Comparison of ENCODE assay signal across 8 mouse cellular contexts in the genomic region with DNA sequence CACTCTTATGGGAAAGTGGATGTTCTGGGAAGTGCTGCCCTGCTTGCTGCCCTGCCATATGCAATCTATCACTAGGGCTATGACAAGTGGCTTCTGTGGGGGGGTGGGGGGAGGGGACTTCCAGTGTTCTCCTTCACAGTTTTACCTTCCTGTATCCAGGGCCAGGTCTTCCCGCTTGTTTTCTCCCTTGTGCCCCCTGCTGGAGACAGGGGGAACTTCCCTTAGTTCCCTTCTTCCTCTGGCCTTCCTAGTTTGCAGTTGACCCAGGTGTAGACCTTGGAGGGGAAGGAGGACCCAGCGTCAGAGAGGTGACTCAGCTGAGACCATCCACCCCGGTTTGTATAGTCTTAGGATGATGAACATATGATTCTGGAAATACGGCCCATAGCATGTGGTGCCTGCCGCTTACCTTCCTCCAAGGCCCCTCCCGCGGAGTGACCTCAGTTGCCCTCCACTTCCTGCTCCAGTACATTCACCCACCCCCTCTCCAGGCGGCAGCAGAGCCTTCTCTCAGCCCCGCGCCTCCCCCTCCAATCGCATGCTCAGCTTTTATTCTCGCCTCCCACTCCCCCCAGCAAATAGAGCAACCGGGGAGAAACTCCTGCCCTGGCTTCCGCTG. TPM values are rescaled to one million over a fixed set of nuclear protein-coding genes. Genes with fewer than 3 reads are reported as not detected.
DNase-seq lines count a peak whose midpoint lies in the region; ATAC-seq and TF ChIP-seq lines count a peak whose summit lies in the region.

No protein-coding gene starts in this region.

- WGBS in intestine, postnatal 0 days = 29% methylated on average over 14 of the region's 14 CpGs
- 17% methylated on average over 14 of the region's 14 CpGs for WGBS in intestine, embryonic 15.5 days
- 12% methylated on average over 14 of the region's 14 CpGs for WGBS in limb, embryonic 11.5 days

- no peaks in the 10 kb centered on the region for H3K36me3 ChIP-seq in intestine, postnatal 0 days (ENCODE audit: control insufficient read depth, insufficient read depth)
- H3K36me3 ChIP-seq in intestine, embryonic 15.5 days = no peaks in the 10 kb centered on the region
- no peaks in the 10 kb centered on the region for H3K36me3 ChIP-seq in E14TG2a.4 (ENCODE audit: insufficient read depth, low read length)
- no peaks in the 10 kb centered on the region for H3K36me3 ChIP-seq in limb, embryonic 11.5 days (ENCODE audit: control insufficient read depth, insufficient read depth, low read length)

- H3K27me3 ChIP-seq in intestine, postnatal 0 days (replicated peaks; ENCODE audit: control insufficient read depth, insufficient read depth, low read length) = peaks cover 22% of the 10 kb centered on the region
- peaks cover 7% of the 10 kb centered on the region; the same call in 1 of the 2 replicates for H3K27me3 ChIP-seq in intestine, embryonic 15.5 days (replicated peaks)
- peaks cover 68% of the 10 kb centered on the region for H3K27me3 ChIP-seq in E14TG2a.4 (ENCODE audit: insufficient read depth, low read length)
- H3K27me3 ChIP-seq in limb, embryonic 11.5 days (ENCODE audit: control insufficient read depth, insufficient read depth, low read length) = peaks cover 8% of the 10 kb centered on the region; the same call in 1 of the 2 replicates

- no peak overlapping the region for H3K4me3 ChIP-seq in intestine, postnatal 0 days (ENCODE audit: low read depth, low read length)
- H3K4me3 ChIP-seq in intestine, embryonic 15.5 days (replicated peaks) = no peak overlapping the region
- H3K4me3 ChIP-seq in E14TG2a.4 (replicated peaks; ENCODE audit: low read length) = no peak overlapping the region
- H3K4me3 ChIP-seq in limb, embryonic 11.5 days (ENCODE audit: low read depth, low read length) = no peak overlapping the region

- H3K4me2 ChIP-seq in intestine, postnatal 0 days (replicated peaks; ENCODE audit: low read depth) = no peak overlapping the region; the same call in 1 of the 2 replicates
- no peak overlapping the region for H3K4me2 ChIP-seq in intestine, embryonic 15.5 days (replicated peaks)
- 0 out of 2 replicates have a peak overlapping the region, but pooled peaks have one; percentile 17 for H3K4me2 ChIP-seq in limb, embryonic 11.5 days (ENCODE audit: low read depth, severe bottlenecking)

- H3K27ac ChIP-seq in intestine, postnatal 0 days (ENCODE audit: low read depth, low read length) = no peak overlapping the region
- no peak overlapping the region for H3K27ac ChIP-seq in intestine, embryonic 15.5 days
- no peak overlapping the region for H3K27ac ChIP-seq in limb, embryonic 11.5 days (replicated peaks; ENCODE audit: low read depth, low read length)

- ATAC-seq in intestine, postnatal 0 days = no peak
- ATAC-seq in intestine, embryonic 15.5 days = no peak
- peak; percentile 43 for ATAC-seq in granulocyte monocyte progenitor cell, adult 5-6 weeks (replicated peaks; ENCODE audit: poor library complexity, severe bottlenecking)
- no peak for ATAC-seq in limb, embryonic 11.5 days (ENCODE audit: insufficient number of reproducible peaks, low FRiP score, low TSS enrichment, low read depth)
- no peak for ATAC-seq in erythroid progenitor cell, adult 5-6 weeks (replicated peaks; ENCODE audit: low FRiP score, poor library complexity, severe bottlenecking)

- H3K4me1 ChIP-seq in intestine, postnatal 0 days (replicated peaks; ENCODE audit: control insufficient read depth, insufficient read depth, low read length) = peaks cover under 1% of the 10 kb centered on the region; the same call in 1 of the 2 replicates
- peaks cover 2% of the 10 kb centered on the region; the same call in 1 of the 2 replicates for H3K4me1 ChIP-seq in intestine, embryonic 15.5 days (replicated peaks)
- H3K4me1 ChIP-seq in E14TG2a.4 (replicated peaks; ENCODE audit: low read depth, low read length) = peaks cover 16% of the 10 kb centered on the region
- peaks cover 9% of the 10 kb centered on the region; the same call in 1 of the 2 replicates for H3K4me1 ChIP-seq in limb, embryonic 11.5 days (ENCODE audit: control insufficient read depth, insufficient read depth, low read length)

- TF ChIP-seq CTCF in intestine, postnatal 0 days (IDR thresholded peaks at IDR 0.05; ENCODE audit: low read depth) = peak; percentile 87
- peak; percentile 89 for TF ChIP-seq CTCF in E14TG2a.4 (conservative IDR thresholded peaks at IDR 0.05; ENCODE audit: low read length)

- peak; percentile 61 for DNase-seq in adrenal gland, postnatal 14 days
- DNase-seq in limb, embryonic 11.5 days (ENCODE audit: low spot score) = peak; percentile 79
- DNase-seq in skeletal muscle tissue, adult 2 months (ENCODE audit: low read depth, low spot score) = peak; percentile 27

- no peaks in the 10 kb centered on the region for H3K9me3 ChIP-seq in intestine, postnatal 0 days (ENCODE audit: control insufficient read depth)
- H3K9me3 ChIP-seq in intestine, embryonic 15.5 days = no peaks in the 10 kb centered on the region
- no peaks in the 10 kb centered on the region for H3K9me3 ChIP-seq in E14TG2a.4 (ENCODE audit: low read length)
- no peaks in the 10 kb centered on the region for H3K9me3 ChIP-seq in limb, embryonic 11.5 days (ENCODE audit: control insufficient read depth, low read length)

- H3K9ac ChIP-seq in intestine, postnatal 0 days (ENCODE audit: low read depth, low read length) = no peak overlapping the region
- H3K9ac ChIP-seq in intestine, embryonic 15.5 days = no peak overlapping the region
- no peak overlapping the region for H3K9ac ChIP-seq in limb, embryonic 11.5 days (ENCODE audit: low read length)

RNA-seq across cellular contexts. Expression of gene Cyp46a1, which starts 4.5 kb away (rescaled TPM):
- 0.85 and 0.86 TPM in 2 replicates for polyA plus RNA-seq in intestine, postnatal 0 days (2015; fragmentation: Nextera tagmentation; extraction: Ambion mirVana)
- polyA plus RNA-seq in intestine, embryonic 15.5 days (2015; fragmentation: Nextera tagmentation; extraction: Ambion mirVana) = 5.3 and 5.4 TPM in 2 replicates
- 1.7 and 2.0 TPM in 2 replicates for total RNA-seq in adrenal gland, postnatal 14 days (2021)
- not detected in 2 replicates for total RNA-seq in granulocyte monocyte progenitor cell, adult 5-6 weeks (2014; fragmentation: Nextera tagmentation)
- total RNA-seq in granulocyte monocyte progenitor cell, adult 5-6 weeks (2017) = not detected in 2 replicates
- polyA plus RNA-seq in limb, embryonic 11.5 days (2014; fragmentation: Nextera tagmentation; extraction: Ambion mirVana) = 1.4 and 1.8 TPM in 2 replicates
- total RNA-seq in erythroid progenitor cell, adult 5-6 weeks (2015; ENCODE audit: low replicate concordance) = not detected in 2 replicates
- total RNA-seq in erythroid progenitor cell, adult 5-6 weeks (2017; ENCODE audit: low replicate concordance) = not detected in 2 replicates

RNA-seq across cellular contexts. Expression of gene Eml1, which starts 32.1 kb away (rescaled TPM):
- polyA plus RNA-seq in intestine, postnatal 0 days (2015; fragmentation: Nextera tagmentation; extraction: Ambion mirVana) = 27.8 and 32.9 TPM in 2 replicates
- polyA plus RNA-seq in intestine, embryonic 15.5 days (2015; fragmentation: Nextera tagmentation; extraction: Ambion mirVana) = 63.7 and 67.0 TPM in 2 replicates
- 32.9 and 38.8 TPM in 2 replicates for total RNA-seq in adrenal gland, postnatal 14 days (2021)
- total RNA-seq in granulocyte monocyte progenitor cell, adult 5-6 weeks (2014; fragmentation: Nextera tagmentation) = not detected in 2 replicates
- total RNA-seq in granulocyte monocyte progenitor cell, adult 5-6 weeks (2017) = not detected in 2 replicates
- 47.6 and 52.9 TPM in 2 replicates for polyA plus RNA-seq in limb, embryonic 11.5 days (2014; fragmentation: Nextera tagmentation; extraction: Ambion mirVana)
- not detected in 2 replicates for total RNA-seq in erythroid progenitor cell, adult 5-6 weeks (2015; ENCODE audit: low replicate concordance)
- total RNA-seq in erythroid progenitor cell, adult 5-6 weeks (2017; ENCODE audit: low replicate concordance) = not detected in 2 replicates

RNA-seq across cellular contexts. Expression of gene Hhipl1, which starts 32.6 kb away (rescaled TPM):
- 0.20 TPM in 2 replicates for polyA plus RNA-seq in intestine, postnatal 0 days (2015; fragmentation: Nextera tagmentation; extraction: Ambion mirVana)
- polyA plus RNA-seq in intestine, embryonic 15.5 days (2015; fragmentation: Nextera tagmentation; extraction: Ambion mirVana) = 0.55 and 0.69 TPM in 2 replicates
- total RNA-seq in adrenal gland, postnatal 14 days (2021) = 0.67 and 0.79 TPM in 2 replicates
- total RNA-seq in granulocyte monocyte progenitor cell, adult 5-6 weeks (2014; fragmentation: Nextera tagmentation) = not detected in 2 replicates
- total RNA-seq in granulocyte monocyte progenitor cell, adult 5-6 weeks (2017) = not detected in 2 replicates
- polyA plus RNA-seq in limb, embryonic 11.5 days (2014; fragmentation: Nextera tagmentation; extraction: Ambion mirVana) = 0.09 and 0.32 TPM in 2 replicates
- total RNA-seq in erythroid progenitor cell, adult 5-6 weeks (2015; ENCODE audit: low replicate concordance) = not detected in 2 replicates
- total RNA-seq in erythroid progenitor cell, adult 5-6 weeks (2017; ENCODE audit: low replicate concordance) = not detected in 2 replicates

Comparison
In these comparisons a context has a peak if more than half of its experiments do, and no peak if none do; other contexts are left out.
1. DNase-seq: peak in every context shown above with its lines; median percentile 79 in limb, embryonic 11.5 days; 61 in adrenal gland, postnatal 14 days; 27 in skeletal muscle tissue, adult 2 months.
2. RNA of gene Eml1, which starts 32.1 kb away (total RNA-seq): 32.9 to 38.8 TPM in adrenal gland, postnatal 14 days; not detected in granulocyte monocyte progenitor cell, adult 5-6 weeks and not detected in erythroid progenitor cell, adult 5-6 weeks; every median in the first group is over 10 times any median in the second.